Mouse (Mus musculus) cerebellum, postnatal 14 days (tissue): ENCODE measurements at regions not wholly inside any gene's neighbourhood (a gene's known extent, or its start where the extent isn't known, plus 50 kb on each side); places are given as distances from the start of the nearest gene placed in this dataset.

Source experiments
- DNase-seq, 2 experiments: peaks; one replicate each; pipeline ENCODE4 v3.0.0; 2021; ENCODE audit warnings: mixed read lengths in 2 of 2

DNA sequence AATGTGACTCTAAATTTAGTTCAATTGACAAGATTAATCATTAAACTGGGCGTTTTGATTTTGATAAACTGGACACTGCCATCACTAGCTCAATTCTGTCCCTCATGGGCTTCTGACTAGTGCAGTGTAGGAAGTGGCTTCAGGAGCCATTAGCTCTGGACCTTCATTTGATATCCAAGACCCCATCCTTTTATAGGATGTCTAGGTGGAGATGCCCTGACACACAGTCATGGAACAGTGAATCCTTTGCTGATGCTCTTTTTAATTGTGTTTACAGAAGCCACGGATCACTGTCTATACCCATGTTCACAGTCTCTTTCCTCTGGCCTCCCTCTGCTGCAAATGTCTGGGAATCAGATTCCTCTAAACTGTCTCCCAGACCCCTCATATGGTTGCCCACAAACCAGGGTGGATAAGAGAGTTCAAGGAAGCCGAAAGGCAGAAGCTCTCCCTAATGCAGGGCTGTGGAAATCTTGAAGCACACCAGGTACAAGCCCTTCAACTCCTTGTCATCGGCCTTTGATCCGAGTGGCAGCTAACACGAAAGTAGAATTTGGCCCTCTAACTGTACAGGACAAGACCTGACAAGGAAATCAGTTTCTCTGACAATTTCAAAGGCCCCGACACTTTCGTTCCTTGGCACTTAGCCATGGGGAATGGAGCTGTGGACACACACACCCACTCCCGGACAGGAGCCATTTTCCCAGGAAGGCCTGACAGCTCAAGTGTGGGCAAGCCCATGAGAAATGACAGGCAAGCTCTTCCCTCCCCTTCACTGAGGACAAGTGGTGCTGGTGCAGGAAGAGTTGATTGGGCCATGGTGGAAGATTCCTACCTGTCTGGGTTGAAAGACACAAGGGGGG, 135.2 kb upstream of the Parp11 start:
- DNase-seq: no peak

DNA sequence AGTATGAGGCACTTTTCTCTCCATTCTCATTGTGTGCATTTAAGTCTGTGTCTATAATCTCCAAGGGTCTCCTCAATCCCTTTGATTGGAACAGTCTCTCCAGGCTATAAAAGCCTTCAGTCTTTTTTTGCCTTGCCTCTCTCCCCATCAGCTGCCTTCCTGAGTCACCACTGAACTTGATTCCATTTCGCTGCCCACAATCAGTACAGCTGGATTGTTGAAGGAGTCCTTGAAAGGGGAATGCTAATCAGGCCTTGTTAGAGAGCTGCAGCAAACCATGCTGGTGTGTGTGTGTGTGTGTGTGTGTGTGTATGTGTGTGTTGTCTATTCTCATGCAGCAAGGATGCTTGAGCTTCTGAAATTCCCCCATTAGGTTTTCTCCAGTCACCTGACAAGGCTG, 129.3 kb upstream of the Parp11 start:
- no peak for DNase-seq

DNA sequence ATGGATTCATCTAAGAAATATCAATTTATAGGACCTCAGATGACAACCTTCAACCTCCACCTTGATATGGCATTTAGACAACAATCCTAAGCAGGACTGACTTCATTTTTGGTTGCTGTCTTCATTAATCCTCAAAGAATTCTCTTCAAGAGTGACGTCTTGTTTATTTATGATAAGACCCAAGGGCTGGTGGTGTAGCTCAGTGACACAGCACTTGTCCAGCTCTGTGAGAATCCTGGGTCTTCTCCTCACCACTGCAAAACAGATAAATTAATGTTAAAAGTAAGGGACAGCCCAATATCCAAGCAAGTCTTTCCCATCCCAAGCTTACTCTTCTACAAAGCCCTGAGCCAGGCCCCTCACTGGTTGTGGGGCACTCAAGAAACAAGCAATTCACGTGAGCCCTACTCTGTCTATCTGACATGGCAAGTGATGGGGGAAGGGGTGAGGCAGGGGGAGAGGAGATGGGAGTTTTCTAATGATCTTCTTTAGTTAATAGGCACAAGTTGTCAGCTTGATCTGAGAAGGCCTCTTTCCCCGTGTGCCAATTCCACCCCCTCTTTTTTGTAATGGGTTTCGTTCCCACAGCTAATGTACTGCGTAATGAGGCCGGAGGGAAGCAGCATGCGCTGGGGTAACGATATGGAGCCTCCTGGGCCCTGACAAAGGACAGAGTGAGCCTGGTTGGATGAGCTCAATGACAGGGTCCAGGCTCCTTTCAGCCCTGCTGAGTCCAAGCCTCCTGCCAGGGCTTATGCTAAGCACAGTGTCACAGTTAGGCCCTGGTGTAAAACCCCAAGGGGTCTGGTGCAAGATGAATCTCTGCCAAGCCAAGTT, 127.7 kb upstream of the Parp11 start:
- DNase-seq: no peak

DNA sequence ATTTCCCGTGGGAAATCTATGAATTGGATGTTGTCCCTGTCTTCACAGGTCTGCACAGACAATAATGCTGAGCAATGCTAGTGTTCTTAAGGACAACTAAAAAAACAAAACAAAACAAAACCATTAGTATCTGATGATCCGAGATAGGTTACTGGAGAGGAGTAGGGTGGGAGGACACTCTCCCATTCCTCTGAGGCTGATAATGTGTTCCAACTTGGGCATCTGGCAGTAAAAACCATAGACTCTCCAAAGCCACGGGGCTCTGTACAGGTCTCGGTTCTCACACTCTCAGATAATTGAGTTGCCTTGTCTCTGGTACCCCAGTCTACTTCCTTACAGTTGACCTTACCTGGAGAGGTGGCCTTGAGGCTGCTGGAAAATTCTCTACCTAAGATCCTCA, 126.0 kb upstream of the Parp11 start:
- DNase-seq: no peak

DNA sequence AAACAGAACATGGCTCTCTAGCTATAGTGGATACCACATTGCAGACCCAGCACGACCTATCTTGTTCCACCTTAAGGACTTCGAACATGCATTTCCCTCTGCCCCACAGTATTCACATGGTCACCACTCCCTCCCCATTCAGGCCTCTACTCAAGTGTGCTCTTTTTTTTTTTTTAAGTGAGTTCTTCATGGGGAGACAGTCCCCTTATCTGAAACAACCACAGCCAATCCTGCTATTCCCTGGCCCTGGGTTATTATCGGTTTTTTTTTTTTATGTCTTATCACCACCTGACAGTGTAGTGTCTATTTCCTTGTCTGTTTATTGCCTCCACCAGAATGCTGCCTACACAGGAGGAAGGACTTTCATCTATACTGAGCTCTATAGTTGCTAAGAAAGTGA, 125.6 kb upstream of the Parp11 start:
- no peak for DNase-seq

DNA sequence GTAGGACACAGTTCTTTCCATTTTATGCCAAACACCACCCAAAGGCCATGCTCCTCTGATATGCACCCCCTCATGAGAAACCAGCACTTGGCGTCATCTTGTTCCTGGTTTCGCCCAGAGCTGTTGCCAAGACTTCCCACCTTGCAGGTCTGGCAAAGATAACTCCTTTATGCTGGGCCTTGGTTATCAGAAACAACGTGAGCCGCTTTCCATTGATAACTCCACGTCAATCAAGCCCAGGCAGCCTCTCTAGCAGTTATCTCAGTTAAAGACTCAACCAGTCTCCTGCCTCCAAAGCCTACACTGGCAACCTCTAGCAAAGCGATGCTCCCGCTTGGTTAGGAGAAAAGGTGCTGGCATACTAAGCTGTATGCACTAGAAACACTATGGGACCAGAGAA, 124.2 kb upstream of the Parp11 start:
- no peak for DNase-seq

DNA sequence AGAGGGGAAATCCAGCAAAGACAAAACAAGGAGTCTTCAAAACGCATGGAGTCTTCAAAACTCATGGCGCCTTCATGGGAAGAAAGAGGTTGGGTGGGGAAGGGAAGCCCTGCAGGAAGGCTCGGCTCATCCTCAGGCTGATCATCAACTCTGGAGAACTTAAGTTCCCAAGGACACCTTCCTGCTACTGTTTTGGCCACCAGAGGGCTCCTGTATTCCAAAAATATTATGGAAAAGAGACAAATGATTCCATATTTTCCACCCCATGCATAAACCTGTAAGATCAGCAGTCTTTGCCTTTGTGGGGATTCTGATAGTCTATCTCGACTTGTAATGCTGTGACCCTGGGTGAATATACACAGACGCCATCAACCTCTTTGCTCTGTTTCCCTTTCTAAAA, 121.7 kb upstream of the Parp11 start:
- peak; percentile 81 to 86 for DNase-seq

DNA sequence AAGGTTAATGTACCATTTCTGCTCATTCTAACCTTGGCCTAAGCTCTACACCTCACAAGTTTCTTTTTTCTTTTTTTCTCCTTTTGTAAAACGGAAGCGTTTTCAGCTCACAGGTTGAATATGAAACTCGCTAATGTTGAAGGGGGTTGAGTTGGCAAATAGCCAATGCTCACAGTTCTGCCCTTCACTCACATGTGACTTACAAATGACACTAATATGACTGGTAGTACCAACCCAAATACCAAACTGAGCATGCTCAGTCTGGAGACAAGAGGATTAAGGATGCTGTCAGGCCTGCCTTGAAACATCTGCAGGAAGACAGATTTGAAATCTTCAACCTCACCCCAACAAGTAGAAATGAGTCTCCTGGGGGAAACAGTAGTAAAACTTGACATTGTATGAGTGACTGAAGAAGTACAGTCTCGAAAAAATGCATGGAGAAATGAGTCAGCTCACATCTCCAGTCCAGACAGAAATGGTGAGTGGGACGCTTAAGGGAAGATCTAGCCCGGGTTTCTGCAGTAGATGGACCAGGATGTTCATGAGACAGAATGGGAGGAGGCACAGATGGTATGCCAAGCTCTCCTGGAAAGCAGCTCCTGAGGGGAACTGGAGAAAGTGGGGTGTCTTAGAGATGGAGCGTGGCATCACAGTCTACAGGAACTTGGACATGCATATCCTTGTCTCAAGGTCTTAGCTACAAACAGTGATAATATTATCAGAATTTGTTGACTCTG, 120.9 kb upstream of the Parp11 start:
- no peak for DNase-seq

DNA sequence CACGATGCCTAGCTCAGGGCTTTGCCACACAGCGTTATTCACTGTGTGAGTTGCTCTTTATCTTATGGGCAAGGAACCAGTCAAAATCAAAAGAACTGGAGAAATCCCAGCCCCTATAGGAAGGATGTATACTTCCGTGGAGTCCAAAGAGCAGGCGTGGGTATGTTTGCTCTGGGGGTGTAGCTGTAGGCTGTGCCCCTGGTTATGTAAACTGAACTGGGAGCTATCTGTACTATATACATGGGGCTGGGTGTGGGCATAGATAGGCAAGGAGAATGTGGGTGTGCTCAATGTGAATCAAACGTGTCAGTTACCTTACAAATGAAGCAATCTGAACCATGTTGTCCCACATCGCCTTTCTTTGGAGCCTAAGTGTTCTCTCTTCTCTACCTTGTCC, 120.3 kb upstream of the Parp11 start:
- no peak for DNase-seq

DNA sequence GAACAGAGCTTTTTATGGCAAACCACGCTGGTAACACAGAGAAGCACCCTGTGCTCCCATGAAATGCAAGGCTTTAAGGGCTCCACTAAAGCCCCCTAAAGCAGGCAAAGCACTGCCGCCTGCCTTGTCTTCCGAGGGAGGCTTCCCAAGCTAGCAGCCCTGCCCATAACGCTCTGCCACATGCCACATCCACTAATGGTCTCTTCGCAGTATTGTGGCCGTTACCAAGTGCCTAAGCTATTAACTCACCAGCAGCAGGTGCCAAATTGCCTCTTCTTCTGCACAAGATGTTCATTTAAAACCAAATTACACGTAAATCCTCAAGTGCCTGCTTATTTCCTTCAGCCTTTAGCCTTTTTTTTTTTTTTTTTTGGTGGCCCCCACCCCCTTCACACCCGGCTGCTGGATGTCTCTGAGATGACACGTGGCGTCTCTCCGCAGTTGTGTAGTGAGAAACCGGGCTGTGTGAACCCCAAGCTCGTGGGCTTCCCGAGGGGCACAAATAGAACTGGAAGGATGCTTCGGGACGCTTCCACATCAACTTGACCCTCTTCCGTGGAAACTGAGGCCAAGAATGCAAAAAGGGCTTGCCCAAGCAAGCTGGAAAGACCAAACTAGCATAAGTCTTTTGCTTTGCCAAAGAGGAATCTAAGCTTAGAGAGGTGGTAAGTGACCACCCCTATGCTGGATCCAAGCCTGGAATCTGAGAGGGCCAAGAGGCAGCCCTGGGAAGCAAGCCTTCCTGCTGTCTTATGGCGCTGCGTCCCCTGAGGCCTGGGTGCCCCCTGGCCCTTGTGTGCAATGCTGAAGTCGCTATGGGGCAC, 117.2 kb upstream of the Parp11 start:
- peak; percentile 23 to 24 for DNase-seq

DNA sequence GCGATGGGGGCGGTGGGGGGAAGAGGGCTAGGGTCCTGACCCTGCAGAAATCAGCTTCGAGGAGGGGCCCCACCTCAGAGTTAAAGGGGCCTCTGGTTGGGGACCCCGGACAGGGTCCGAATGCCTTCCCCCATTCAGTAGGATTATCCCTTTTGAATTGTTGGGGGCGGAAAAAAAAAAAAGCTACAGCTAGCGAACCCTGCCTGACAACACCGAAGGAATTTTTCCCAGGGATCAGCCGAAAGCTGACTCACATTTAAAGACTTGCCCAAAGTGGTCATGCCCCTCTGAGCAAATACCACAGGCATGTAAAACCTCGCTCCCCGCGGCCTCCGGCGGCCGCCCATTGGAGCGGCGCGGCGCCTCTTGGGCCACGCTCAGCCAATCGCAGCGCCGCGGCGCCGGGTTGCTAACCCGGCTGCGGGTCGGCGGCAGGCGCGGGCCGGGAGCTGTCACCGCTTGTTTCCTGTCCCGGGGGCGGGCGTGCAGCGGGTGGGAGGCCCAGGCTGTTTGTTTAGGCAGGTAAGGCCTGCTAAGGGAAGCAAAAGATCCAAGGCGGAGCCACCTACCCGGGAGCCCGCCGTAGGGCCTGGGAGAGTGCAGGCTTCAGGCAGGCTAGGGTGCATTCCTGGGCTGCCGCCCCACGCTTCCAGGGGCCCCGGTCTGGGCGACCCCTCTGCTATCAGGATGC, 116.5 kb upstream of the Parp11 start:
- DNase-seq: peak; percentile 85 to 89

DNA sequence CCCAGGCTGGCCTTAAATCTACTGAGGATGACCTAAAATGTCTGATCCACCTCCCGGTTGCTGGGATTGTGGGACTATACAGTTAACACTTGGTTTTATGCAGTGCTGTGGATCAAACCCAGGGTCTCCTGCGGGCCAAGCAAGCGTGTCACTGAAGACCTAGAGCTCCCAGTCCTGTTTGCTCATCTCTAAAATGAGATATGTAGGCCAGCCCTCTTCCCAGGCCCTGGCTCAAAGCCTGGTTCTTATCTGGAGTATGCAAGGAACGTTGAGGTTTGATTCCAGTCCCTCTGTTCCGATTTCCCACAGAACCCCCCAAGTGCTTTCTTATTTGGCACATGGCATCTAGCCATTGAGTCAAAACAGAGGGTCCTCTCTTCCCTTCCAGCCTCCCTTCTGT, 115.5 kb upstream of the Parp11 start:
- peak; percentile 18 to 28 for DNase-seq

DNA sequence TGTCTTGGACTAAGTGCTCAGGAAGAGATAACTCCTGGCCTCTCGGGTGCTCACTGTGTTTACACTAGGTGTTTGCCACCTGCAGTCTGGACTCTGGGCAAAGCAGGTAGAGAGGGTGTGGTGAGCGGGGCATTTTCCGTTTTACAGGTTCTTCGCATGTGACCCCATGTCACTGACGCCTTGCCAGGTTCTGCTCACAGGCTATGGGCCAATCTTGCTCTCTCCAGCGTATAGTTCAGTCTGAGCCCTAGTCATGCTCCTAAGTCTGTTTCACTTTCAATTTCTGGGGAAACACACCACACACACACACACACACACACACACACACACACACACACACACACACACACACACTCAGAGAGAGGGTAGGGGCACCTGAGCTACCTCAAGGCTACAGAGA, 112.4 kb upstream of the Parp11 start:
- DNase-seq: no peak

DNA sequence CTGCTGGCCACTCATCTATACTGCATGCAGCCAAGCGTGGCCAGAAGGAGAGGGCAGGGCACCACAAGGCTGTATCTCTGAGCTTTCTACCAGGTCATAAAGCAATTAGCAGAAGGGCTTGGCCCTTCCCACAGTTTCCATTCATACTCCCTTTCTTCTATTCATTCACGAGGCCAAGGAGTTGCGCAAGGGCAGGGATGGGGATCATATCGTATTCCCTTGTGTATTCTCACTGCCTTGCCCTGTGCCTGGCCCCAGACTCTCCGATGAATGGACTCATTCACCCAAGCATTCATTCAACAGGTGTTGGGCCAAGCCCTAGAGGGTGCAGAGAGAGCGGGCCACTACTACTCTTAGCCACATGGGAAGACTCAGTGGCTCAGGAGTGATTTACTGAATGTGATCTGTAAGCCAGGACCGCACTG, 111.2 kb upstream of the Parp11 start:
- DNase-seq: no peak

DNA sequence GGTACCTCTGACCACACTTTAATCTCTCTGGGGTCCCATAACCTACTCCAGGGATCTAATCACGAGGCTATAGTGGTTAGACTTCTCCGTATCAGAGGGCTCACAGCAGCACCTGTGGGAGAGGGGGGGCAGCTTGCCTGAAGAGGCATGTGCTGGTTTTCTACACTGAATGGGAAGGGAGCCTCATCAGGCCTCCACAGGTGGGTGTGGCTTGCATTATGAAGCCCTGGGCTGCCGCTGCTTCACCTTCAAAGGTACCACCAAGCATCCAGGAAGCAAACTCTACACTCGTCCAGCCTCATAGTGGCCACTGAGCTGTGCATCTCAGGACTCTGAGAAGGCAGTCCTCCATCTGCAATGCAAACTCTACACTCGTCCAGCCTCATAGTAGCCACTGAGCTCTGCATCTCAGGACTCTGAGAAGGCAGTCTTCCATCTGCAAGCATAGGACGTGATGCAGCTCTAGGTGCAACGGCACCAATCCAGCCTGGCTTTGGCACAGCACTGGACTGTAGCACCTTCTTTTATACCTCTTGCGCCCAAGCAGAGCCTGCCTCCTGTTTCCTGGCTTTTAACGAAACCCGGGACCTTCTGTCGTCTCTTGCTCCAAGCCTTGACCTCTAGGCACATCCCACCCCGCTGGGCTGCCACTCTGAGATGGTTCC, 110.5 kb upstream of the Parp11 start:
- DNase-seq: no peak

DNA sequence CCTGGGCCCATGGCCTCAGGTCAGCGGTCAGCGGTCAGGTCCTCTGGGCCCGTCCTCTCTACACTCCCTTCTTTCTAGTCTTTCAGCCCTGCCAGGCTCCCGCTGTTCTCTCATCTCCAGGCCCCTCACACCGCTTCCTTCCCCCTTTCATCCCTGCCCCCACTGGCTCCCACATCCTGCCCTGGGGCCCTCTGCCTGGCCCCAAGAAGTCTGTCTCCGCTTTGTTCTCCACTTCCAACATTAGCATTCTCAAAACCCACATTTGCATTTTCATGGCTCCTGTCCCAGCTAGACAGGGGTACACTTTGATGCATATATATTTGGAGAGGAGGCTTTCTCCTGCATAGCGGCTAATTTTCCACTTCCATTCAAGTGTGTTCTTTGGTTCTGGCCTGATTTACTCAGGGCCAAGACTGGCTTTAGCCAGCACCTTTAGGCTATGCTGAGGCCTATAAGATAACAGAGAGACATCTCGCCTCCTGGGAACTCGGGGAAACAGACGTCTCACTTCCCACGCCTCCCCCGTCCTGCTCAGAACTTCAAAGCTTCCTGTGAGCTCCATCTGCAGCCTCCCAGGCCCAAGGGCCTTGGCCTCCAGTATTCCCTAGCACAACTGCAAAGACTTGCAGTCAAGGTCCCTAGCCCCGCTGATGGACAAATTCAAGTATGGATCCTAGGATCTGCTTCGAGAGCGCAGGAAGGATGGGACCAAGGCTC, 109.8 kb upstream of the Parp11 start:
- DNase-seq: no peak

DNA sequence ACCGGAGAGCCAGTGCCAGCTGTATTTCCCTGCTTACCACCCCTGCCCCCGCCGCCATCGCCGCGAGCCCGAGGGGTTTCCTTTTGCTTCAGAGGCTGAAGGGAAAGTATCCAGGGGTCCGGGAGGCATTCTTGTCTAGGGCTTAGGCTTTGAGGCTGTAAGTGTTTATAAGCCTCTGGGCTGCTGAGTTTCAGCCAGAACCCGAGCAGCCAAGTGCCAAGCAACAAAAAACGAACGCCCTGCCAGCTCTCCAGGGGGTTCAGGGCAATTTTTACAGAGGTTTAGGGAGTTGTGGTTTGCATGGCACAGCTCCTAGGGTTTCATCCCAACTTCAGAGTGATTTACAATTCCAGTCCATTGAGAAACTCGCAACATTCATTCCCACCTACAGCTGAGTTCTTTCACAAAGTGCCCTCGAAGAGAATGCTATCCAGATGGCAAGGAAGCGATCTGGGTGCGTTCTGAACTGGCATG, 109.2 kb upstream of the Parp11 start:
- no peak for DNase-seq

DNA sequence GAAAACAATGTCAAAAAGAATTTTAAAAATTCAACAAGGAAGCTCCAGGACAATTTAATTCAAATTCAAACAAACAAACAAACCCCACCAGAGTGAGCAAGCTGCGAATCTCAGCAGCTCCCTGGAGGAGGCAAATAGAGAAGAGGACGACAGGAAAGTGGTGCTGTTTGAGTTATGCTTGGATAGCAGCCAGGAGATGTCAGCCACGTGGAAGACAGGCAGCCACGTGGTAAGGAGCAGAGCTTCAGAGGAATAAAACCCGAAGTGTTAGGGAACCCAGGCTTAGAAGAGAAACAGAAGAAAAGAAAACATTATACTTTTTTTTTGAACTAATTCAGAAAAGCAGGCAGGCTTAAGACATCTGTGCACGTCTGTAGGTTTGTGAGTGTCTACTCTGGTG, 108.2 kb upstream of the Parp11 start:
- no peak for DNase-seq

DNA sequence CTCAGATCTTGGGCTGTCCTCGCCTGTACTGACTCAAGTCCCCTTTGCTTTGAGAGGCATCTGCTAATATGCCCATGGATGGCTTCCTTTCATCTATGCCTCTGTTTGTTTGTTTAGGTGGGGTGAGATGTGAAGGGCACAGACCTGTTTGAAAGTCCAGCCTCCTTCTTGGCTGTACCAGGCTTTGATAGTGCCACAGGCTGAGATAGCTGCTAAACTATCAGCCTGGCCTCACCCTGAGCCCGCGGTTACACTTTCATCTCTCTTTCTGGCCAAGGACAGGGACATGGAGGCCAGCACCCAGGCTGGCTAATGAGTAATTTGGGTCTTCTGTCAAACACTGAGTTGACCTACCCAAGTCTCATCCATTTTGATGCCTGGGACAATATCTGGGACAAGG, 105.0 kb upstream of the Parp11 start:
- DNase-seq: no peak

DNA sequence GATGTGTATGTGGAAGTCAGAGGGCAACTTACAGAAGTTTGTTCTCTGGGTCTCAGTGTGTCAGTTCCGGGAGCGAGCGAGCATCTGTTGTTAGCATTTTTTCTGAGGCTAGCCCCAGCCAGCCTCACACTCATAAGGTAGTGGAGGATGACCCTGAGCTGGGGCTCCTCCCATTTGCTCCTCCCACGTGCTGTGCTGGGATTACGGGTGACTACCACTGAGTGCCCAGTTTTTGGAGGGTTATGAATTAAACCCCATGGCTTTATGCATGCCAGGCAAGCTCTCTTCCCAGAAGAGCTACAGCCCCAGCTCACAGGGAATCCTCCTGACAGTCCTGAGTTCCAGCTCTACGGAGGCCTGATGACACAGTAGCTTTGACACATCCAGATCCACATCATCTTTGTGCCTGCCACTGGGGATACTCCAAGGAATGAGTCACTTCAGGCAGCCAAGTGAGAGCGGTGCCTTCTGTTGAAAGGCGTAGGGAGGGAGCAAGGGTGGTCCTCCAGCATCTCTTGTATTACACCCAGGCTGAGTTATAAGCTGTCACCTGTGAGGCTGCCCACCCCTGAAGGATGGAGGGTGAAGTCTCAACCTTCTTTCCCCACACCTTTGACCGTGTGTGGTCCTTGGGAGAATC, 97.8 kb upstream of the Parp11 start:
- DNase-seq: no peak
